Mouse (Mus musculus) embryonic facial prominence, embryonic 13.5 days (tissue): ENCODE measurements around the gene C1ra. TPM values are rescaled to one million over a fixed set of nuclear protein-coding genes. Genes with fewer than 3 reads are reported as not detected.
"Not testable (repeated sequence)": the region's sequence is repeated elsewhere in the genome, so short reads cannot be mapped to it uniquely, and the experiment has no call there.

Source experiments
- ATAC-seq: fragments of 200-750 bp; cut with Nextera tagmentation; 2 replicates; pipeline ENCODE4 v1.8.0; 2017; ENCODE audit warnings: low read depth; ENCODE audit not compliant: insufficient number of reproducible peaks, insufficient read depth, low FRiP score, low TSS enrichment
- H3K27ac ChIP-seq: fragments of 300-500 bp; sonication (generic); 2 replicates; pipeline ENCODE4 v1.5.1; 2015; ENCODE audit warnings: moderate library complexity, mild to moderate bottlenecking, inconsistent platforms
- H3K27me3 ChIP-seq: fragments of 300-500 bp; sonication (generic); 2 replicates; pipeline ENCODE4 v1.6.1; 2015; ENCODE audit warnings: mild to moderate bottlenecking, inconsistent platforms
- H3K36me3 ChIP-seq: fragments of 300-500 bp; sonication (generic); 2 replicates; pipeline ENCODE4 v1.6.1; 2015; ENCODE audit warnings: mild to moderate bottlenecking, inconsistent platforms
- H3K4me1 ChIP-seq: fragments of 300-500 bp; sonication (generic); 2 replicates; pipeline ENCODE4 v1.6.1; 2015; ENCODE audit warnings: inconsistent platforms
- H3K4me2 ChIP-seq: fragments of 300-500 bp; sonication (generic); 2 replicates; pipeline ENCODE4 v1.6.1; 2015; ENCODE audit warnings: moderate library complexity, mild to moderate bottlenecking, inconsistent platforms
- H3K4me3 ChIP-seq: fragments of 300-500 bp; sonication (generic); 2 replicates; pipeline ENCODE4 v1.5.1; 2015; ENCODE audit warnings: mild to moderate bottlenecking, inconsistent platforms
- H3K9ac ChIP-seq: fragments of 300-500 bp; sonication (generic); 2 replicates; pipeline ENCODE4 v1.6.1; 2015; ENCODE audit warnings: mild to moderate bottlenecking, inconsistent platforms
- H3K9me3 ChIP-seq: fragments of 300-500 bp; sonication (generic); 2 replicates; pipeline ENCODE4 v1.6.1; 2016; ENCODE audit warnings: inconsistent platforms
- WGBS: fragments of 180-500 bp; shearing (Covaris S2); methylation state at CpG from one replicate; pipeline ENCODE4 v1.1.7; 2015; ENCODE audit warnings: mixed read lengths; 5-methylcytosine and 5-hydroxymethylcytosine counted together
- polyA plus RNA-seq: library from polyadenylated mRNA; unstranded; fragments of >200 nt; fragmentation: Nextera tagmentation; extraction: Ambion mirVana; gene quantifications from 2 replicates; pipeline ENCODE4 v1.2.1, GENCODE M21; 2015

The C1ra gene
- polyA plus RNA-seq, 1 experiment from 2014 or later = 2.8 TPM

DNA sequence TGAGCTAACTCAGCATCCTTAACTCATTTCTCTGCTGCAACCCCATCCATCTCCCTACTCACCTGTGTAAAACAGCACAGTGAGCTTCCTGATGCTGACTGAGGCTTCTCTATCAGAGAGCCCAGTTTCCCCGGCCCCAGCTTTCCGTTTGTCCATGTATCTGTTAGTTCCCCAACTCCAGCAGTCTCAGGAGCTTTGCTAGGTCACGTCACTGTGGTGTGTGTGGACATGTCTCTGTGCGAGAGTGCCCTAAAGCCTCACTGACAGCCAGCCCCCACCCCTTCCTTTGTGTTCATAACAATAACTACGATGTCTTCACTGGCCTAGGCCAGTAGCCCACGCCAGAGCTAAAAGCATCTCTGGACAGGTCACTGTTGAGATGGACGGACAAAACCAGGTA is 36.0 kb upstream of the C1ra start:
- no peak overlapping the region for H3K27ac ChIP-seq
- H3K27me3 ChIP-seq = no peaks in the 10 kb centered on the region
- 87% methylated on average over 7 of the region's 7 CpGs for WGBS
- ATAC-seq = no peak
- no peak overlapping the region for H3K4me3 ChIP-seq
- H3K4me2 ChIP-seq = no peak overlapping the region
- no peaks in the 10 kb centered on the region for H3K9me3 ChIP-seq
- peaks cover 5% of the 10 kb centered on the region; the same call in 1 of the 2 replicates for H3K4me1 ChIP-seq
- H3K36me3 ChIP-seq = no peaks in the 10 kb centered on the region
- H3K9ac ChIP-seq = no peak overlapping the region

GRCm38 (mm10) chr6:124476796-124477195 is 35.4 kb upstream of the C1ra start:
- H3K9me3 ChIP-seq = no peaks in the 10 kb centered on the region
- no peak overlapping the region for H3K4me2 ChIP-seq
- no peak for ATAC-seq
- WGBS = 85% methylated on average over 11 of the region's 11 CpGs
- no peaks in the 10 kb centered on the region for H3K27me3 ChIP-seq
- no peaks in the 10 kb centered on the region for H3K36me3 ChIP-seq
- no peak overlapping the region for H3K27ac ChIP-seq
- H3K4me1 ChIP-seq = peaks cover 5% of the 10 kb centered on the region; the same call in 1 of the 2 replicates
- H3K4me3 ChIP-seq = no peak overlapping the region
- H3K9ac ChIP-seq = no peak overlapping the region

DNA sequence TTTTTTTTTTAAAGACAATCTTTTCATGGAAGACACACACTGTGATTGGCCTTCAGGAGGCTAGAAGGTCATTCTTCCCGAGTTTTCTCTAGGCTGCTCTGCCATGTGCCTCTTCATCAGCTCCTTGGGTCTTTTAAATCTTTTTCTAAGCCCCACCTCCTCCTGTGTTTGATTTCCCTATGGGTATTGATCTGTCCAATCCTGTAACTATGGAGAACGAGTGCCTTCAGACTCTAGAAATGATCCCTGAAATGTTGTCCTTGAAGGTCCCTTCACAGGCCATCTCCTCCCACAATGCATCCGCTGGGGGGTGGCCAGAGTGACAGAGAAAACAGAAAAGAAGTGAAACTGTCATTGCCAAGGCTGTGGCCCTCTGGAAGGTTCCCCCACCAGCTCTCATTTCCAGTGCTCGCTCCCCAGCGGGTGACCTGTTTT is 35.0 kb upstream of the C1ra start:
- 68% methylated on average over 5 of the region's 5 CpGs for WGBS
- ATAC-seq = no peak

DNA sequence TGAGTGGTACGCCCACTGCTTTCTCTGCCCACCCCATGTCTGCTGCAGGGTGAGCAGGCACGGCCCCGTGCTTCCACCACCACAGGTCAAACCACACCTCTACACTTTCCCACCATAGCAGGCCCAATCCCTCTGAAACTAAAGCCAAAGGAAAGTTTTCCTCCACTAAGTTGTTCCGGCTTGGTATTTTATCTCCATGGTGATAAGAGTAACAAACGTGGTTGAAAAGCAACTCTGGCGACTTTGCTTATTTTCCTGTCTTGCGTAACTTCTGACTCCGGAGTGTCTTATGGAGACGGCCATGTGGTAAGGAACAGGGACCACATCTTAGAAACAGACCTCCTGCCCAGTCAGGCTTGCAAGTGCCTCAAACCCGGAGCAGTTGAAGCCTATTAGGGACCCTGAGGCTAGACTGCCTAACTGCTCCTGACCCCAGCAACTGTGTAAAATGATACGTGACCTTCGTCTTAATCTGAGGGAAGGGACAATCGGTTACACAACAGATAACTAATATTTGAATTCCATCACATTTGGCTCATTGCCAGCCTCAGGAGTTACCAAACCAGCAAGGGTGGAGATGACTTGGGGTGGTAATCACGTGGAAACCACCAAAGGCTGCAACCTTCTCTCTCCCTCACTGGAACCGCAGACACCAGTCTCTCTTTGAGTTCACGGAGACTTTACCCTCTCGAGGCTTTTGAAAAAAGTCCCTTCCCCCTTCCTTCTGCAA is 34.1 kb upstream of the C1ra start:
- WGBS = 48% methylated on average over 17 of the region's 17 CpGs
- Histone ChIP-seq H3K27ac (no peak overlapping the region), H3K36me3 (no peaks in the 10 kb centered on the region), H3K4me1 (peaks cover 5% of the 10 kb centered on the region; the same call in 1 of the 2 replicates), H3K4me3 (no peak overlapping the region), H3K27me3 (no peaks in the 10 kb centered on the region), H3K4me2 (no peak overlapping the region), H3K9ac (no peak overlapping the region), H3K9me3 (no peaks in the 10 kb centered on the region)
- no peak for ATAC-seq

More for the DNA sequence above, 35.0 kb upstream of the C1ra start:
- Histone ChIP-seq H3K9me3 (no peaks in the 10 kb centered on the region), H3K27me3 (no peaks in the 10 kb centered on the region), H3K4me1 (peaks cover 5% of the 10 kb centered on the region; the same call in 1 of the 2 replicates), H3K27ac (no peak overlapping the region), H3K9ac (no peak overlapping the region), H3K36me3 (no peaks in the 10 kb centered on the region), H3K4me3 (no peak overlapping the region), H3K4me2 (no peak overlapping the region)

DNA sequence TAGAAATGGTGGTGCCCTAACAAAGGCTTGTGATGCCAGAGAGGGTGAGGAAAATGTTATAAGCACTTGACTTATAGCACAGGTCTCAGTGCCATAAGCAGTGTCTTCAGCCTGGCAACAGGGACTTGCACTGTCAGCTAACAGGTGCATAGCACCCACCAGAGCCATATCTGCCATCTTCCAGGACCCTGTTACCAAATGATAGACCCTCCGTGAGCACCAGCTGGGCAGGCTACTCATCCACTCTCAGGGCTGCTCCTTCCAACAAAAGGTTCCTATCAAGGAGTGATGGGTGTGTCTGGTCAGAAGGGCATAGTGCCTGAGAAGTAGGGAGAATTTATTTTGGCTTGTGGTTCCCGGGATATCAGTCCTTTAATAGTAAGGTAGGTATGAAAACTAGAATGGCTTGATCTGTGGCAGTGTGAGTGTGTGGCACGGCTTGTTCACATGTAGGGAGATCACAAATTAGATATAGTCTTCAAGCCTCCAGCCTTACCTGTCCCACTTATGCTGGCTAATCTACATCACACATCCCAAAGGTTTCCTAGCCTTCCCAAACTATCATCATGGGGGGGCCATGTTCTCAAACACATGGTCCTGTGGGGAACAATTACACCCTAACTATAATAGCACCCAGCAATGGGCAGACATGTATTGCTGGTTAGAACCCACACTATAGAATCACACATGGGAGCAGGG is 33.2 kb upstream of the C1ra start:
- no peak for ATAC-seq
- 84% methylated on average over 3 of the region's 3 CpGs for WGBS
- Histone ChIP-seq H3K9ac (no peak overlapping the region), H3K4me2 (no peak overlapping the region), H3K4me1 (peaks cover 5% of the 10 kb centered on the region; the same call in 1 of the 2 replicates), H3K9me3 (no peaks in the 10 kb centered on the region), H3K36me3 (no peaks in the 10 kb centered on the region), H3K27ac (no peak overlapping the region), H3K27me3 (no peaks in the 10 kb centered on the region), H3K4me3 (no peak overlapping the region)

DNA sequence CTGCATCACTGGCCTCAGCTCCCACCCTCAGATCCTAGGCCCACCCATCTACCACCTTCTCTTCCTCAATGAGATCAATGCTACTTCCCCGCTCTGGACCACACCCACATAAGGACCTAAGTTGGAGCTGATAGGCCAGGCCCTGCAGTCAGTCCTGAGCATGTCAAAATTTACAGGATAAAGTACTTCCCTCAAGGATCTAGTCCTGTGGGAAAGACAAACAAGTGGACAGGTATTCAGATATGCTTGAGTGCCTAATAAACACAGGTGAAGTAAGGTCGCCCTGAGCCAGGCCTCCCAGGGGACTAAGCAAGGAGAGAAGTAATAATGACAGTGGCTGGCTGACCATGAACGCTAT is 32.7 kb upstream of the C1ra start:
- H3K9me3 ChIP-seq = no peaks in the 10 kb centered on the region
- no peak for ATAC-seq
- 83% methylated on average over 3 of the region's 3 CpGs for WGBS
- no peaks in the 10 kb centered on the region for H3K27me3 ChIP-seq
- H3K4me2 ChIP-seq = no peak overlapping the region
- H3K9ac ChIP-seq = no peak overlapping the region
- peaks cover 5% of the 10 kb centered on the region; the same call in 1 of the 2 replicates for H3K4me1 ChIP-seq
- H3K4me3 ChIP-seq = no peak overlapping the region
- no peak overlapping the region for H3K27ac ChIP-seq
- H3K36me3 ChIP-seq = no peaks in the 10 kb centered on the region

- no peak overlapping the region for H3K9ac ChIP-seq
- no peak overlapping the region for H3K4me2 ChIP-seq
- no peak overlapping the region for H3K4me3 ChIP-seq
- no peak for ATAC-seq
- H3K27ac ChIP-seq = no peak overlapping the region
- peaks cover 11% of the 10 kb centered on the region; the same call in 1 of the 2 replicates for H3K4me1 ChIP-seq
- no peaks in the 10 kb centered on the region for H3K9me3 ChIP-seq
- no peaks in the 10 kb centered on the region for H3K27me3 ChIP-seq
- WGBS = 56% methylated on average over 4 of the region's 4 CpGs
- H3K36me3 ChIP-seq = no peaks in the 10 kb centered on the region
Measured at GRCm38 (mm10) chr6:124480295-124480694, 31.9 kb upstream of the C1ra start.

GRCm38 (mm10) chr6:124481571-124481970 is 30.6 kb upstream of the C1ra start:
- Histone ChIP-seq H3K4me1 (peaks cover 12% of the 10 kb centered on the region; the same call in 1 of the 2 replicates), H3K9me3 (no peaks in the 10 kb centered on the region), H3K4me2 (no peak overlapping the region), H3K4me3 (no peak overlapping the region), H3K36me3 (no peaks in the 10 kb centered on the region), H3K27ac (no peak overlapping the region), H3K27me3 (no peaks in the 10 kb centered on the region), H3K9ac (no peak overlapping the region)
- 21% methylated on average over 6 of the region's 6 CpGs for WGBS
- ATAC-seq = no peak

DNA sequence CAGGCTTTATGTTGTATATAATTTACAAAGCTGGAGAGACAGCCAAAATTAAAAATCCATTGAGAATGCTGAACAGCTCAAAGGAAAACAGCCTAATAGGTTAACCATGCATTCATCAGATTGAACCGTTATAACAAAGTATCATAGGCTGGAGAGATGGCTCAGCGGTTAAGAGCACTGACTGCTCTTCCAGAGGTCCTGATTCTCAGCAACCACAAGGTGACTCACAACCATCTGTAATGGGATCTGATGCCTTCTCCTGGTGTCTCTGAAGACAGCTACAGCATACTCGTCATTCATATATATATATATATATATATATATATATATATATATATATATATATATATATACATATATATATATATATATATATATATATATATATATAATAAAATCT is 28.4 kb upstream of the C1ra start:
- not testable (repeated sequence) for ATAC-seq, H3K27me3 ChIP-seq, H3K9me3 ChIP-seq, H3K4me2 ChIP-seq, H3K27ac ChIP-seq, H3K4me3 ChIP-seq, H3K9ac ChIP-seq, H3K36me3 ChIP-seq
- whole genome bisulfite sequencing = 82% methylated on average over 3 of the region's 3 CpGs
- H3K4me1 ChIP-seq = peaks cover 10% of the 10 kb centered on the region; the same call in 1 of the 2 replicates

GRCm38 (mm10) chr6:124484851-124485250 is 27.4 kb upstream of the C1ra start:
- WGBS = 74% methylated on average over 7 of the region's 7 CpGs
- Histone ChIP-seq H3K36me3 (no peaks in the 10 kb centered on the region), H3K27me3 (no peaks in the 10 kb centered on the region), H3K4me1 (peaks cover 10% of the 10 kb centered on the region; the same call in 1 of the 2 replicates), H3K27ac (no peak overlapping the region), H3K9me3 (no peaks in the 10 kb centered on the region), H3K9ac (no peak overlapping the region), H3K4me2 (peak overlapping the region; percentile 49), H3K4me3 (0 out of 2 replicates have a peak overlapping the region, but pooled peaks have one; percentile 19)
- ATAC-seq = no peak

DNA sequence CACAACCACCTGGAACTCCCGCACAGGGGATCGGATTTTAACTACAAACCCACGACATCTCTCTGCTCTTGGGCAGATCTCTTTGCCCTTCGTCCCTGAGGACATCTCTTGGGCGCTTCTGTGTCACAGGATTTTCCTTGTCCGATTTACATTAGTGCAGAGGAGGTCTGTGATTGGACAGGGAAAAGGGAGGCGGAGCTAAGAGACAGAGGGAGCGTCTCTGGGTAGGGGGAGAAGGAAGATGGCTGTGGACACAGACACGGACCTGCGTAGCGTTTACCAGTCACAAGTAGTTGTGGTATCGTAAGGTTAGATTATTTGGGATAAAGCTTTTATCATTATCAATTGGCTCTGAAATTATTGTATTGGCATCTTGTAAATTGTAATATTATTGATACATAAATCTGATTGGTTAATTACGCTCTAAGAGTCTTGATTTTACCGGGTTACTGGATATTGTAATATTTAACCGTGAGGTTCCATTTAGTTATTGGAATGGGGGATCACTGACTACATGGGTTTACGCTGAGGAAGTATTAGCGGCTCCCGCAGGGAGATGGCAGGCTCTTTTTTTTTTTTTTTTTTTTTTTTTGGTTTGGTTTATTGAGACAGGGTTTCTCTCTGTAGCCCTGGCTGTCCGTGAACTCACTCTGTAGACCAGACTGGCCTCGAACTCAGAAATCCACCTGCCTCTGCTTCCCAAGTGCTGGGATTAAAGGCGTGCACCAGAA is 26.6 kb upstream of the C1ra start:
- peak overlapping the region; percentile 49 for H3K4me2 ChIP-seq
- no peak overlapping the region for H3K9ac ChIP-seq
- H3K27me3 ChIP-seq = no peaks in the 10 kb centered on the region
- H3K36me3 ChIP-seq = no peaks in the 10 kb centered on the region
- H3K27ac ChIP-seq = no peak overlapping the region
- peaks cover 10% of the 10 kb centered on the region; the same call in 1 of the 2 replicates for H3K4me1 ChIP-seq
- no peak for ATAC-seq
- 34% methylated on average over 21 of the region's 21 CpGs for WGBS
- no peaks in the 10 kb centered on the region for H3K9me3 ChIP-seq
- H3K4me3 ChIP-seq = peak overlapping the region; percentile 19
